Mouse (Mus musculus): ENCODE measurements around the gene G6pdx. TPM values are rescaled to one million over a fixed set of nuclear protein-coding genes. Genes with fewer than 3 reads are reported as not detected.

The G6pdx gene
- polyA plus RNA-seq (2014; fragmentation: Nextera tagmentation; extraction: Ambion mirVana), result 41.4 and 49.6 TPM in 2 replicates

- Histone ChIP-seq H3K9me3 (ENCODE audit: control insufficient read depth, low read length) (no peaks in the 10 kb centered on the region), H3K9ac (ENCODE audit: low read depth, low read length) (peak within 1 kb of the TSS; percentile 65), H3K4me1 (ENCODE audit: control insufficient read depth, insufficient read depth, low read length) (no peaks in the 10 kb centered on the region), H3K4me2 (replicated peaks; ENCODE audit: low read depth, low read length) (peak within 1 kb of the TSS; percentile 61), H3K4me3 (ENCODE audit: low read length) (peak within 1 kb of the TSS; percentile 63), H3K36me3 (ENCODE audit: control insufficient read depth, insufficient read depth, low read length) (peaks cover 4% of the 10 kb centered on the region), H3K27ac (ENCODE audit: low read depth, low read length) (peak within 1 kb of the TSS; percentile 87), H3K27me3 (ENCODE audit: control insufficient read depth, insufficient read depth, low read length) (no peaks in the 10 kb centered on the region)
- peak; percentile 89 for ATAC-seq (ENCODE audit: low FRiP score, low TSS enrichment)
- 32% methylated on average over 25 of the region's 25 CpGs for WGBS
Measured at GRCm38 (mm10) chrX:74428826-74429276, at the start of gene G6pdx. Gene G6pdx (minus strand): TSS chrX:74429194.

- no peaks in the 10 kb centered on the region for H3K9me3 ChIP-seq (ENCODE audit: control insufficient read depth, low read length)
- no peaks in the 10 kb centered on the region for H3K27me3 ChIP-seq (ENCODE audit: control insufficient read depth, insufficient read depth, low read length)
- H3K4me3 ChIP-seq (ENCODE audit: low read length), result no peak overlapping the region
- no peak overlapping the region for H3K4me2 ChIP-seq (replicated peaks; ENCODE audit: low read depth, low read length)
- no peak for ATAC-seq (ENCODE audit: low FRiP score, low TSS enrichment)
- no peak overlapping the region for H3K27ac ChIP-seq (ENCODE audit: low read depth, low read length)
- no peak overlapping the region for H3K9ac ChIP-seq (ENCODE audit: low read depth, low read length)
- H3K36me3 ChIP-seq (ENCODE audit: control insufficient read depth, insufficient read depth, low read length), result peaks cover 2% of the 10 kb centered on the region; the same call in 1 of the 2 replicates
- whole genome bisulfite sequencing, result 16% methylated on average over 4 of the region's 4 CpGs
- no peaks in the 10 kb centered on the region for H3K4me1 ChIP-seq (ENCODE audit: control insufficient read depth, insufficient read depth, low read length)
Measured at GRCm38 (mm10) chrX:74452773-74453172, 23.8 kb upstream of the G6pdx start.

GRCm38 (mm10) chrX:74451157-74451912, 22.3 kb upstream of the G6pdx start:
- Histone ChIP-seq H3K4me3 (ENCODE audit: low read length) (no peak overlapping the region), H3K4me1 (ENCODE audit: control insufficient read depth, insufficient read depth, low read length) (no peaks in the 10 kb centered on the region), H3K4me2 (replicated peaks; ENCODE audit: low read depth, low read length) (no peak overlapping the region), H3K36me3 (ENCODE audit: control insufficient read depth, insufficient read depth, low read length) (peaks cover 2% of the 10 kb centered on the region; the same call in 1 of the 2 replicates), H3K27ac (ENCODE audit: low read depth, low read length) (no peak overlapping the region), H3K9me3 (ENCODE audit: control insufficient read depth, low read length) (no peaks in the 10 kb centered on the region), H3K27me3 (ENCODE audit: control insufficient read depth, insufficient read depth, low read length) (no peaks in the 10 kb centered on the region), H3K9ac (ENCODE audit: low read depth, low read length) (no peak overlapping the region)
- ATAC-seq (ENCODE audit: low FRiP score, low TSS enrichment), result no peak
- 84% methylated on average over 4 of the region's 4 CpGs for WGBS

- peak; percentile 63 for ATAC-seq (ENCODE audit: low FRiP score, low TSS enrichment)
- Histone ChIP-seq H3K4me1 (ENCODE audit: control insufficient read depth, insufficient read depth, low read length) (no peaks in the 10 kb centered on the region), H3K4me2 (replicated peaks; ENCODE audit: low read depth, low read length) (peak overlapping the region; percentile 61), H3K9me3 (ENCODE audit: control insufficient read depth, low read length) (no peaks in the 10 kb centered on the region), H3K9ac (ENCODE audit: low read depth, low read length) (peak overlapping the region; percentile 65), H3K27me3 (ENCODE audit: control insufficient read depth, insufficient read depth, low read length) (no peaks in the 10 kb centered on the region), H3K27ac (ENCODE audit: low read depth, low read length) (peak overlapping the region; percentile 87), H3K36me3 (ENCODE audit: control insufficient read depth, insufficient read depth, low read length) (peaks cover 9% of the 10 kb centered on the region), H3K4me3 (ENCODE audit: low read length) (peak overlapping the region; percentile 63)
- 27% methylated on average over 22 of the region's 22 CpGs for WGBS
Measured at GRCm38 (mm10) chrX:74429290-74429821, 362 bp upstream of the G6pdx start.

GRCm38 (mm10) chrX:74428146-74428825, 708 bp downstream of the G6pdx start:
- Histone ChIP-seq H3K36me3 (ENCODE audit: control insufficient read depth, insufficient read depth, low read length) (peaks cover under 1% of the 10 kb centered on the region; the same call in 1 of the 2 replicates), H3K4me1 (ENCODE audit: control insufficient read depth, insufficient read depth, low read length) (no peaks in the 10 kb centered on the region), H3K9ac (ENCODE audit: low read depth, low read length) (peak overlapping the region; percentile 50), H3K27ac (ENCODE audit: low read depth, low read length) (peak overlapping the region; percentile 47; the same call in 1 of the 2 replicates), H3K9me3 (ENCODE audit: control insufficient read depth, low read length) (no peaks in the 10 kb centered on the region), H3K4me2 (replicated peaks; ENCODE audit: low read depth, low read length) (peak overlapping the region; percentile 61), H3K27me3 (ENCODE audit: control insufficient read depth, insufficient read depth, low read length) (no peaks in the 10 kb centered on the region), H3K4me3 (ENCODE audit: low read length) (peak overlapping the region; percentile 63)
- 36% methylated on average over 35 of the region's 35 CpGs for WGBS
- ATAC-seq (ENCODE audit: low FRiP score, low TSS enrichment), result peak; percentile 1; the same call in 1 of the 2 replicates

- no peaks in the 10 kb centered on the region for H3K9me3 ChIP-seq (ENCODE audit: control insufficient read depth, low read length)
- no peak overlapping the region for H3K9ac ChIP-seq (ENCODE audit: low read depth, low read length)
- no peak for ATAC-seq (ENCODE audit: low FRiP score, low TSS enrichment)
- H3K4me2 ChIP-seq (replicated peaks; ENCODE audit: low read depth, low read length), result no peak overlapping the region
- 68% methylated on average over 3 of the region's 3 CpGs for WGBS
- no peak overlapping the region for H3K27ac ChIP-seq (ENCODE audit: low read depth, low read length)
- no peaks in the 10 kb centered on the region for H3K27me3 ChIP-seq (ENCODE audit: control insufficient read depth, insufficient read depth, low read length)
- no peak overlapping the region for H3K4me3 ChIP-seq (ENCODE audit: low read length)
- no peaks in the 10 kb centered on the region for H3K4me1 ChIP-seq (ENCODE audit: control insufficient read depth, insufficient read depth, low read length)
- no peaks in the 10 kb centered on the region for H3K36me3 ChIP-seq (ENCODE audit: control insufficient read depth, insufficient read depth, low read length)
Measured at GRCm38 (mm10) chrX:74427116-74427515, 1.9 kb downstream of the G6pdx start.

- no peak overlapping the region for H3K4me2 ChIP-seq (replicated peaks; ENCODE audit: low read depth, low read length)
- H3K9ac ChIP-seq (ENCODE audit: low read depth, low read length), result no peak overlapping the region
- 63% methylated on average over 1 of the region's 1 CpGs for WGBS
- no peaks in the 10 kb centered on the region for H3K36me3 ChIP-seq (ENCODE audit: control insufficient read depth, insufficient read depth, low read length)
- no peaks in the 10 kb centered on the region for H3K27me3 ChIP-seq (ENCODE audit: control insufficient read depth, insufficient read depth, low read length)
- no peak for ATAC-seq (ENCODE audit: low FRiP score, low TSS enrichment)
- H3K4me3 ChIP-seq (ENCODE audit: low read length), result no peak overlapping the region
- no peaks in the 10 kb centered on the region for H3K4me1 ChIP-seq (ENCODE audit: control insufficient read depth, insufficient read depth, low read length)
- no peaks in the 10 kb centered on the region for H3K9me3 ChIP-seq (ENCODE audit: control insufficient read depth, low read length)
- no peak overlapping the region for H3K27ac ChIP-seq (ENCODE audit: low read depth, low read length)
Measured at GRCm38 (mm10) chrX:74426256-74426655, 2.7 kb downstream of the G6pdx start.

- ATAC-seq (ENCODE audit: low FRiP score, low TSS enrichment), result no peak
- no peaks in the 10 kb centered on the region for H3K27me3 ChIP-seq (ENCODE audit: control insufficient read depth, insufficient read depth, low read length)
- H3K9me3 ChIP-seq (ENCODE audit: control insufficient read depth, low read length), result no peaks in the 10 kb centered on the region
- H3K36me3 ChIP-seq (ENCODE audit: control insufficient read depth, insufficient read depth, low read length), result no peaks in the 10 kb centered on the region
- no peak overlapping the region for H3K4me3 ChIP-seq (ENCODE audit: low read length)
- 87% methylated on average over 4 of the region's 4 CpGs for WGBS
- no peaks in the 10 kb centered on the region for H3K4me1 ChIP-seq (ENCODE audit: control insufficient read depth, insufficient read depth, low read length)
- H3K4me2 ChIP-seq (replicated peaks; ENCODE audit: low read depth, low read length), result no peak overlapping the region
- no peak overlapping the region for H3K9ac ChIP-seq (ENCODE audit: low read depth, low read length)
- no peak overlapping the region for H3K27ac ChIP-seq (ENCODE audit: low read depth, low read length)
Measured at GRCm38 (mm10) chrX:74425195-74425594, 3.8 kb downstream of the G6pdx start.

- Histone ChIP-seq H3K27me3 (ENCODE audit: control insufficient read depth, insufficient read depth, low read length) (no peaks in the 10 kb centered on the region), H3K9me3 (ENCODE audit: control insufficient read depth, low read length) (no peaks in the 10 kb centered on the region), H3K36me3 (ENCODE audit: control insufficient read depth, insufficient read depth, low read length) (no peaks in the 10 kb centered on the region), H3K4me2 (replicated peaks; ENCODE audit: low read depth, low read length) (no peak overlapping the region), H3K9ac (ENCODE audit: low read depth, low read length) (no peak overlapping the region), H3K4me3 (ENCODE audit: low read length) (no peak overlapping the region), H3K27ac (ENCODE audit: low read depth, low read length) (no peak overlapping the region), H3K4me1 (ENCODE audit: control insufficient read depth, insufficient read depth, low read length) (no peaks in the 10 kb centered on the region)
- no peak for ATAC-seq (ENCODE audit: low FRiP score, low TSS enrichment)
Measured at GRCm38 (mm10) chrX:74424443-74424842, 4.6 kb downstream of the G6pdx start.
